Mouse (Mus musculus) stomach, postnatal 0 days (tissue): ENCODE results near the gene Sim2. TPM values are rescaled to one million over a fixed set of nuclear protein-coding genes. Genes with fewer than 3 reads are reported as not detected.

Source experiments
- ATAC-seq: fragments of 200-750 bp; cut with Nextera tagmentation; 2 replicates; pipeline ENCODE4 v1.8.0; 2017; ENCODE audit not compliant: low FRiP score, low TSS enrichment
- DNase-seq: peaks from one replicate; pipeline ENCODE4 v3.0.0-alpha.2; 2016; ENCODE audit warnings: low spot score
- H3K27ac ChIP-seq: fragments of 300-500 bp; sonication (generic); replicated peaks from 2 replicates; pipeline ENCODE4 v1.5.1; 2014; ENCODE audit warnings: mild to moderate bottlenecking, control low read depth
- H3K27me3 ChIP-seq: fragments of 300-500 bp; sonication (generic); 2 replicates; pipeline ENCODE4 v1.6.1; 2014; ENCODE audit warnings: low read length; ENCODE audit not compliant: control insufficient read depth, insufficient read depth
- H3K36me3 ChIP-seq: fragments of 300-500 bp; sonication (generic); 2 replicates; pipeline ENCODE4 v1.6.1; 2014; ENCODE audit warnings: low read length, mixed read lengths; ENCODE audit not compliant: control insufficient read depth, insufficient read depth
- H3K4me1 ChIP-seq: fragments of 300-500 bp; sonication (generic); replicated peaks from 2 replicates; pipeline ENCODE4 v1.6.1; 2014; ENCODE audit warnings: antibody characterized with exemption; ENCODE audit not compliant: control insufficient read depth, insufficient read depth
- H3K4me2 ChIP-seq: fragments of 300-500 bp; sonication (generic); replicated peaks from 2 replicates; pipeline ENCODE4 v1.6.1; 2014; ENCODE audit warnings: low read depth, mild to moderate bottlenecking, control low read depth, moderate library complexity
- H3K4me3 ChIP-seq: fragments of 300-500 bp; sonication (generic); 2 replicates; pipeline ENCODE4 v1.5.1; 2014; ENCODE audit warnings: low read depth, low read length, control low read depth
- H3K9ac ChIP-seq: fragments of 300-500 bp; sonication (generic); 2 replicates; pipeline ENCODE4 v1.6.1; 2014; ENCODE audit warnings: mild to moderate bottlenecking, low read length, control low read depth, mixed read lengths
- H3K9me3 ChIP-seq: fragments of 300-500 bp; sonication (generic); 2 replicates; pipeline ENCODE4 v1.6.1; 2016; ENCODE audit warnings: low read length; ENCODE audit not compliant: control insufficient read depth
- CTCF ChIP-seq: IDR thresholded peaks from 2 replicates; pipeline ENCODE4 v1.5.1; 2016; ENCODE audit warnings: antibody characterized with exemption, low read depth, mild to moderate bottlenecking, moderate library complexity
- EP300 ChIP-seq: optimal IDR thresholded peaks from 2 replicates; pipeline ENCODE3; 2016; ENCODE audit warnings: antibody characterized with exemption
- WGBS: fragments of 180-500 bp; shearing (Covaris S2); extraction: QIAGEN DNeasy Blood & Tissue Kit; methylation state at CpG from one replicate; pipeline ENCODE4 v1.1.7; 2014; 5-methylcytosine and 5-hydroxymethylcytosine counted together
- polyA plus RNA-seq: library from polyadenylated mRNA; unstranded; fragments of >200 nt; fragmentation: Nextera tagmentation; extraction: Ambion mirVana; gene quantifications from 2 replicates; pipeline ENCODE4 v1.2.1, GENCODE M21; 2015

Gene Sim2
- polyA plus RNA-seq, 1 experiment from 2014 or later: 0.17 TPM

GRCm38 (mm10) chr16:94079856-94080555 is 4.7 kb upstream of the Sim2 start:
- Histone ChIP-seq H3K27me3 (peaks cover 23% of the 10 kb centered on the region), H3K27ac (no peak overlapping the region), H3K36me3 (no peaks in the 10 kb centered on the region), H3K9me3 (no peaks in the 10 kb centered on the region), H3K4me3 (no peak overlapping the region), H3K4me1 (no peaks in the 10 kb centered on the region), H3K4me2 (no peak overlapping the region), H3K9ac (no peak overlapping the region)
- no peak for ATAC-seq
- no peak for TF ChIP-seq EP300
- TF ChIP-seq CTCF: no peak
- 9% methylated on average over 13 of the region's 13 CpGs for WGBS
- DNase-seq: peak; percentile 18

GRCm38 (mm10) chr16:94081596-94081995 is 3.1 kb upstream of the Sim2 start:
- TF ChIP-seq CTCF (no peak), EP300 (no peak)
- 35% methylated on average over 5 of the region's 5 CpGs for WGBS
- Histone ChIP-seq H3K9ac (no peak overlapping the region), H3K36me3 (no peaks in the 10 kb centered on the region), H3K4me3 (no peak overlapping the region), H3K9me3 (no peaks in the 10 kb centered on the region), H3K27me3 (peaks cover 28% of the 10 kb centered on the region), H3K4me1 (no peaks in the 10 kb centered on the region), H3K27ac (no peak overlapping the region), H3K4me2 (no peak overlapping the region)
- ATAC-seq (no peak), DNase-seq (no peak)

- TF ChIP-seq EP300 (no peak), CTCF (no peak)
- ATAC-seq: no peak
- no peak overlapping the region for H3K4me3 ChIP-seq
- no peak overlapping the region for H3K9ac ChIP-seq
- 34% methylated on average over 8 of the region's 8 CpGs for WGBS
- H3K4me2 ChIP-seq: no peak overlapping the region
- DNase-seq: no peak
- H3K4me1 ChIP-seq: no peaks in the 10 kb centered on the region
- H3K27ac ChIP-seq: no peak overlapping the region
- H3K36me3 ChIP-seq: no peaks in the 10 kb centered on the region
- H3K9me3 ChIP-seq: no peaks in the 10 kb centered on the region
- H3K27me3 ChIP-seq: peaks cover 28% of the 10 kb centered on the region
Observed at GRCm38 (mm10) chr16:94081996-94082708, 2.6 kb upstream of the Sim2 start.

DNA sequence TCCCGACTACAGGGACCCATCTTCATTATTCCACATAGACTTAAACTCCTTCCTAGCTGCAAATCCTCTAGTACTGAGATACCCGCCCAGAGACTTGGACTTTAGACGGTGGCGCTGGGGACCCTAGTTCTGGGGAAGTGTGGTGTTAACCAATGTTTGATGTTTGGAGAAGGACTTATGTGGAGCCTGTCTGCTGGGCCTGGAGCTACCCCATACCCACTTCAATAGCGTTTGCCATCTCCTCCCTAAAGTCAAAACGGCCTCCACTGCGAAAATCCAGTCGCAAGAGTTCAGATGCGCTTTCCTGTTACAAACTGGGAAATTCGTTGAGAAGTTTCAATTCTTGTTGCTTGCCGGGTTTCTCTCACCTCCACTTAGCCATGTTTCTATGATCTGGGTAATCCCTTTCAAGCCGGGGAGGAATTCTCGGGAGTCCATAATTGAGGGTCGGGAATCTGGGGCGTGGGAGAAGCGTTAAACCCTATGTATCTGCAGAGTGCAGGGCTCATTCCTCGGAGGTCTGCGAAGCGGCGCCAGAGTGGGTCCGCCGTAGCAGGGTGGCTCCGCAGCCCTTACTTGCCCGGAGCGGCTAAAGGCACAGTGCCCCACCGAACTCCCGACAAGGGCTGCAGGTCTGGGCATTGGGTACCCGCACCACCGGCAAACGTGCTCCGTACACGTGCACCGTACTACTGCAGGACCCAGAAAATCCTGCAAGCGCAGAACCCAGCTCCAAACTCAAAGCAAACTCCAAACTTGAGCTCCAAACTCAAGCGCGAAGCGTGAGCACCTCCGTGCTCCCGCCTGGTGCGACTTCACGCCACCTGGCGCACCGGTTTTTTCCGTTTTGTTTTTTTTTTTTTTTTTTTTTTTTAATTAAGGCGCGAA is 1.5 kb upstream of the Sim2 start:
- no peak overlapping the region for H3K4me3 ChIP-seq
- H3K9ac ChIP-seq: no peak overlapping the region
- H3K9me3 ChIP-seq: no peaks in the 10 kb centered on the region
- WGBS: 10% methylated on average over 46 of the region's 46 CpGs
- DNase-seq (peak; percentile 18), ATAC-seq (no peak)
- no peak overlapping the region for H3K27ac ChIP-seq
- H3K27me3 ChIP-seq: peaks cover 24% of the 10 kb centered on the region
- no peaks in the 10 kb centered on the region for H3K4me1 ChIP-seq
- no peak overlapping the region for H3K4me2 ChIP-seq
- H3K36me3 ChIP-seq: no peaks in the 10 kb centered on the region
- TF ChIP-seq EP300 (no peak), CTCF (no peak)

DNA sequence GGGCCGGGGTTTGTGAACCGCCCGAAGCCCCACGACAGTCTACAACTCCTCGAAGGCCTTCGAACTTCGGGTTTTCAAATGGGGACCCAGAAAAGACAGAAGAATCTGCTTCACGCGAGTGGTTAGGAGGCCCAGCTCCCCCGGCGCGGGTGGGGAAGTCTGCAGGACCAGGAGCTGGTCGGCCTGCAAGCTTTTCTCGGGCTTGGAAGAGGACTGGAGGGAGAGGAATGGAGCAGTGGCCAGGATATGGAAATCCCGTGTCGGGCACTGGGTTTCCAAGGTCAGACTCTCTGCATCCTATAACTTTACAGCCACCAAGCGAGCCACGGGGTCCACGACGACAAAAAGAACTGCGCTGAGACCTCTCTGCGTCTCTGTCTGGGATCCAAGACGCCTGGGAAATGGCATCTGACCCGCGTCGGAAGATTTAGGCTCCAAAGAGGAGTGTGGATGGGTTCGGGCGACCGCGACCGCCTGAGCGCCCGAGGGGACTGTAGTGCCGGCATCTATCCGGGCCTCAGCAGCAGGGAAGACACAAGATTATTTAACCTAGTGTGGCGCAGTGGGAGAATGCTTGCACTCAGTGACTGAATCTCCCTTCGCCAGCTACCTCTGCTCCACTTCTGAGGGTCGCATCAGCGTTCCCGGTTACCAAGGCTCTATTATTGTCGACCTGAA is 744 bp upstream of the Sim2 start:
- H3K4me2 ChIP-seq: peak overlapping the region; percentile 71; the same call in 1 of the 2 replicates
- 7% methylated on average over 41 of the region's 41 CpGs for WGBS
- H3K9me3 ChIP-seq: no peaks in the 10 kb centered on the region
- no peak overlapping the region for H3K9ac ChIP-seq
- peaks cover 22% of the 10 kb centered on the region for H3K27me3 ChIP-seq
- DNase-seq (peak; percentile 21), ATAC-seq (no peak)
- no peak overlapping the region for H3K27ac ChIP-seq
- H3K36me3 ChIP-seq: no peaks in the 10 kb centered on the region
- no peaks in the 10 kb centered on the region for H3K4me1 ChIP-seq
- TF ChIP-seq CTCF (no peak), EP300 (no peak)
- no peak overlapping the region for H3K4me3 ChIP-seq
